Mouse (Mus musculus): ENCODE results near the gene Plcg2.

DNA sequence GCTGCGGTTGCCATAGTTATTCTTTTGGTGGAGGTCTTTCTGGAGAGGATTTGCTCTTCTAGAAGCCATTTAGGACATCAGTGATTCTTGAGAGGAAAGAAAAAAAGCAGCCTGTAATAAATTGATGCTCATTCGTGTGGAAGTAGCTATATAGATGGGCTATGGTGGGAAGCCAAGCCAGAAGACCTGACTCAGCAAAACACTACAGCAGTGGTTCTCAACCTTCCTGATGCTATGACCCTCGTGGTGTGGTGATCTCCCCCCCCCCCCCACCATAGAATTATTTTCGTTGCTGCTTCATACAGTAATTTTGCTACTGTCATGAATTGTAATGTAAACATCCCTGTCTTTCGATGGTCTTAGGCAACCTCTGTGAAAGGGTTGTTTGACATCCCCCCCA, 134.4 kb downstream of the Plcg2 start:
- TF ChIP-seq POLR2A (IDR thresholded peaks at IDR 0.05; ENCODE audit: extremely low read depth, insufficient read depth, low read length) (no peak), CTCF (IDR thresholded peaks at IDR 0.05; ENCODE audit: extremely low read depth, insufficient read depth, low read length) (no peak)

All from cortical plate, adult 2 months (tissue).